Mouse (Mus musculus): Measurements from ENCODE around the gene Polr3h. TPM values are rescaled to one million over a fixed set of nuclear protein-coding genes. Genes with fewer than 3 reads are reported as not detected.

Gene Polr3h
- polyA plus RNA-seq, 1 experiment from 2014 or later, result 108 TPM

DNA sequence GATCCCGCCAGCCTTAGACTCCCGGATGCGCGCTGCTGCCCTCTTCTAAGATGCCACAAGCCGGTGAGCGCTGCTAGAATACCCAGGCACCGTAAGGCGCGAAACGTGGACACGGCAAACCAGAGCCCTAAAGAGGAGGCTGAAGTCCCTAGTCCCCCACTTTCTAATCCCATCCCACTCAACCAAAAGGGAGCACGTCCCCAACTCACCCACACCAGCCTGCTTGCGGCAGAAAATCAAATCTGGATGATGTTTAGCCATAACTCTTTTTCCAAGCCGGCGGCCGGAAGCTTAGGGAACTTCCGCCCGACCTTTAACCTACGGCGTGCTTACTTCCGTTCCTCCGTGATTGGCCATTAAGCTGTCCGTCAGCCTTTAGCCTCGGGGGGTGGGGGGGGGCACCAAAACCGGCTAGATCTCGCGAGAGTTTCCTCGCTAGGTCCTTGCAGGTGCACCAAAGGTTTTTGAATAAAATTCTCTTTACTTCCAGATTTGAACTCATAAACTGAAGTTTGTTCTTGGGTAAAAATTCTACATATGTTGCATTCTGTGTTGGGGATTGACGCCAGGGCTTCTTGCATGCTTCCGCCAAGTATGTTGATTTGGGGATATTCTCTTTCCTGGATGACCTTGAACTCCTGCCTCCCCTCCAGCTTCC lies 54.3 kb downstream of the Polr3h start, which contains the start of gene Phf5a:
TSS of gene Phf5a (minus strand) at position 308 of the 658 bp plus-strand sequence.
- DNase-seq (ENCODE audit: low spot score), result peak; percentile 97
- H3K9me3 ChIP-seq, result no peaks in the 10 kb centered on the region
- no peaks in the 10 kb centered on the region for H3K27me3 ChIP-seq (ENCODE audit: insufficient read depth, poor library complexity, severe bottlenecking)
- peaks cover 7% of the 10 kb centered on the region for H3K4me1 ChIP-seq
- peak within 1 kb of the TSS; percentile 98 for H3K27ac ChIP-seq
- peak within 1 kb of the TSS; percentile 93 for H3K4me3 ChIP-seq
- H3K36me3 ChIP-seq, result peaks cover 42% of the 10 kb centered on the region
- under 1% methylated on average over 30 of the region's 30 CpGs for WGBS

DNA sequence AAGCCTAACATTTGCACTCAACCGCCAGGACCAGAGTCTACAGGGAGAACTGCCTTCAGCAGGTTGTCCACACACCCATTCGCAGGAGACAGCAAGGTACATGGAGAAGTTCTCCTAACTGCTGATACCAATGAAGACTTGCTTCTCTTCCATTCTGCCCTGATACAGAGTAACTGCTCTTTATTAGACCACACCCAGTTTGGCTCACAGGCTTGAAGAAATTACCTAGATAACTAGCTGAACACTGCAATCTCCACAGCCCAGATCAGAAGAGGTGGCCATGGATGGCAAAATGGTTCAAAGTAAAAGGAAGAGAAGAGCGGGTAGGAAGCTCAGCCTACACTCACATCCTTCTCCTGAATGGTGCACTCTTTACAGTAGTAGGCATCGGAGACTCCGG lies 56.1 kb downstream of the Polr3h start:
- DNase-seq (ENCODE audit: low spot score), result no peak
- H3K9me3 ChIP-seq, result no peaks in the 10 kb centered on the region
- no peak overlapping the region for H3K4me3 ChIP-seq
- H3K27ac ChIP-seq, result no peak overlapping the region
- WGBS, result 96% methylated on average over 5 of the region's 5 CpGs
- no peaks in the 10 kb centered on the region for H3K27me3 ChIP-seq (ENCODE audit: insufficient read depth, poor library complexity, severe bottlenecking)
- peaks cover 59% of the 10 kb centered on the region for H3K36me3 ChIP-seq
- peaks cover 7% of the 10 kb centered on the region for H3K4me1 ChIP-seq

DNA sequence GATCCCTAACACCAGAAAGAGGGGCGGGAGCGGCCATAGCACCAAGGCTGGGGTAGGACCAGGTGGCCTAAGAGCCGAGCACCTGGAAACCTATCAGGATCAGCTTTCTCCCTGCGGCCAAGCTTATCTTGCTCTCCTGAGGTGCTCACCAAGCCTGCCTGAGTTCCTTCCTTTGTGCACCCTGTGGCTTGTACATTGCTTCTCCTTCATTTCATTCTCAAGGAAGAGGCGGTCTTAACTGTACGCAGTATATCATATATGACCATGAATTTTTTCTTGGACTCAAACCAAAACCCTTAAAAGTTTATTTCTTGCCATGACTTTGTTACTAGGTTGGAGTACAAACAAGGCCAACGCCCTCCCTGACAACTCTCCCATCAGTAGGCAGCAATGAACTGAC lies 61.8 kb downstream of the Polr3h start:
- Histone ChIP-seq H3K9me3 (no peaks in the 10 kb centered on the region), H3K27ac (no peak overlapping the region), H3K36me3 (peaks cover 54% of the 10 kb centered on the region), H3K4me3 (no peak overlapping the region), H3K27me3 (ENCODE audit: insufficient read depth, poor library complexity, severe bottlenecking) (no peaks in the 10 kb centered on the region), H3K4me1 (peaks cover 6% of the 10 kb centered on the region; the same call in 1 of the 2 replicates)
- 84% methylated on average over 7 of the region's 7 CpGs for WGBS
- DNase-seq (ENCODE audit: low spot score), result no peak

DNA sequence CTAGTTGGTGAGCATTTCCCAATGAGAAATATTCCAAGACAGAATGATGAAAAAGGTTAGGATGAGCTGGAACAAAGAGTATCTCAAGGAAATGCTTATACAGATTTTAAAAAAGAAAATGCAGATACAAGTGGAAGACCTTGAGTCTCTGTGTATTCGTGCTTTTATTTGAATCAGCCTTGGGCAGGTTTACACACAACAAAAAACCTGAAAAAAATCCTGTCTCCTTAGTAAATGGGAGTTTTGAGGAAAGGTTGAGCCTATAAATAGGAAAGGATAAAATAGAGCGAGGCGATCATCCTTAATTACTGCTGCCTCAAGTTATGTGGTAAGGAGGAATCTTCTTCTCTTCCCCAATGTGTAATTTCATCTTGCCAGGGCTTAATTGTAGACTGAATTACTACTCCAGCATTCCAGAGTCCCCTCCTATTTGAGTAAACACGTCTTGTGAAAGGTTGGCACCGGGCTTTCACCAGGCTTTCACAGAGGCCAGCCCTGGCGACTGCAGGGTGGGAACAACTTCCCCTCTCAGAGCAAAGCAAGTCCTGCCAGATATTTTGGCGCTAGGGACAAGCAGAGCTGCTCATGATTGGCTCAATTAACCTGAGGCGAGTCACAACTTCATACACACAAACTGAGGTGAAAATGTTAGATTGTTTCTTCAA lies 65.4 kb downstream of the Polr3h start:
- Histone ChIP-seq H3K4me3 (peak overlapping the region; percentile 88), H3K4me1 (peaks cover 12% of the 10 kb centered on the region), H3K27me3 (ENCODE audit: insufficient read depth, poor library complexity, severe bottlenecking) (no peaks in the 10 kb centered on the region), H3K36me3 (peaks cover 18% of the 10 kb centered on the region), H3K27ac (peak overlapping the region; percentile 95), H3K9me3 (no peaks in the 10 kb centered on the region)
- WGBS, result 42% methylated on average over 8 of the region's 8 CpGs
- DNase-seq (ENCODE audit: low spot score), result no peak

DNA sequence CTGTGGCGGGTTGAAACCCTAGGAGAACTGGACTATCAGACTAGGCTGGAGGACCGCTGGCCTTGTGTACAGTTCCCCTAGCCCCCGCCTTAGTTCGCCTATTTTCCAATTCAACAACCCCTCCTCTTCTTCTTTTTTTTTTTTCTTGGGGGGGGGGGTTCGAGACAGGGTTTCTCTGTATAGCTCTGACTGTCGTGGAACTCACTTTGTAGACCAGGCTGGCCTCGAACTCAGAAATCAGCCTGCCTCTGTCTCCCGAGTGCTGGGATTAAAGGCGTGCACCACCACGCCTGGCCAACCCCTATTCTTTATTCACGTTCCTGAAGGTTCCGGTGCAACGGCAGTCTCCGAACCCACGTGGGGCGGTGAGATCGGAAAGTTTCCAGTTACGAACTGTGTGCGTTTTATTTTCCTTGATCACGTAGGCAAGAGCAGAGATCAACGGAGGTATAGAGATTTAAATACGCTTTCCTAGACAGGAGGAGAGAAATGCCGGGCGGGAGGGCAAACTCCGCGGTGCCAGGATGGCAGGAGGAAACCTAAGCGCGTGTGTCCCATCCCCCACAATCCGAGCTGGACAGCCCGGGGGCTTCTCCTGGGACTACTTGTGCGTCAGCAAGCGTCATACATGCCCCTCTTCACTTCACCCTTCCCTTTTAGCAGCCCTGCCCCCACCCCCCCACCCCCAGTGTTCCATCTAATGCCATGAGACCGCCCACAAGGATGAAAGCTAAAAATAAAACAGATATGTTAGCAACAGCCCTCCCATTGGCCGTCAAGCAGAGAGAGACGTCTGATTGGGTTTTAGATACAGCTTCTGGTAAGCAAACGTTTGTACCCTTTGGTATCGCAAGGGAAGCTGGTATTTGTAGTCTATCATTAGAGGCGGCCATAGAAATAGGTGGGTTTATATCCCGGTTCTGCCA lies 66.4 kb downstream of the Polr3h start:
- Histone ChIP-seq H3K36me3 (peaks cover 10% of the 10 kb centered on the region; the same call in 1 of the 2 replicates), H3K9me3 (no peaks in the 10 kb centered on the region), H3K4me3 (peak overlapping the region; percentile 88), H3K27me3 (ENCODE audit: insufficient read depth, poor library complexity, severe bottlenecking) (no peaks in the 10 kb centered on the region), H3K4me1 (peaks cover 18% of the 10 kb centered on the region), H3K27ac (peak overlapping the region; percentile 95)
- peak; percentile 98 for DNase-seq (ENCODE audit: low spot score)
- under 1% methylated on average over 39 of the region's 39 CpGs for WGBS

DNA sequence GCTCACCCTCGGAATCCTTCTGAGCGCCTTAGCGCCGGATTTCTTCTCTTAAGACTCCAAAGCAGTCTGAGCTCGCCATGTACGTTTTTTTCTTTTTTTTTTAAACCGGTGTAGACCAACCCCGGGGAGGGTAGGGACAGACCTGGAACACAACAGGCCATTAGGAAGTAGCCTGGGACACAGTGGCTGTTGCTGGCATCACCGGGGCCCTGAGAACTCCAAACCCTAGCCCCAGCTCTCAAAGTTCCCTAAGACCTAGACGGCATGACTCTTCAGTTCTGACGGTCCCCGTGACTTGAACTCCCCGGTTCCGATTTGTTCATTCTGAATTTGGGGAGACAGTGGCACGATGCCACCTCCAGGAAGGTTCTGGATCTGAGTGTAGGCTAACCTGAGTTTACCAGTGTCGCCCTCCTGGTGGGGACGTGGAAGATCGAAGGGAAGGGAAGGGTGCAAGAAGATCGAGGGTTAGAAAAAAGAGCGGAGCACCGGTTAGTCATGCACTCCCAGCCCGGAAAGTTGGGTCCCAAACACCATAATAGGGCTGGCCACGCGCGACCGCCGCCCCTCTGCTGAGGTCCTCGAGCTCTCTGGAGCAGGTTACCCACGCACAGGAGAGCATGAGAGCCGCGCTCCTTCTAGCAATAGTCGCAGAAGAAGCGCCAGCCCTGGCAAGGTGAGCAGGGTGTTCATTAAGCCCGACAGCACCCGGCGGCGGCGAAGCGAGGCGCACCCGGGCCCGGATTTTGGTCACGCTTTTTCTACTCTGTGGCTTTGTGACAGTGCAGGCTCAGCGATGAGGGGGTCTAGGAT lies 67.3 kb downstream of the Polr3h start, which contains the start of gene Tob2:
TSS of gene Tob2 (minus strand) at position 280 of the 813 bp plus-strand sequence.
- Histone ChIP-seq H3K9me3 (no peaks in the 10 kb centered on the region), H3K4me1 (peaks cover 18% of the 10 kb centered on the region), H3K27me3 (ENCODE audit: insufficient read depth, poor library complexity, severe bottlenecking) (no peaks in the 10 kb centered on the region), H3K27ac (peak within 1 kb of the TSS; percentile 95), H3K36me3 (peaks cover 10% of the 10 kb centered on the region; the same call in 1 of the 2 replicates), H3K4me3 (peak within 1 kb of the TSS; percentile 88)
- WGBS, result under 1% methylated on average over 44 of the region's 44 CpGs
- peak; percentile 87 for DNase-seq (ENCODE audit: low spot score)

DNA sequence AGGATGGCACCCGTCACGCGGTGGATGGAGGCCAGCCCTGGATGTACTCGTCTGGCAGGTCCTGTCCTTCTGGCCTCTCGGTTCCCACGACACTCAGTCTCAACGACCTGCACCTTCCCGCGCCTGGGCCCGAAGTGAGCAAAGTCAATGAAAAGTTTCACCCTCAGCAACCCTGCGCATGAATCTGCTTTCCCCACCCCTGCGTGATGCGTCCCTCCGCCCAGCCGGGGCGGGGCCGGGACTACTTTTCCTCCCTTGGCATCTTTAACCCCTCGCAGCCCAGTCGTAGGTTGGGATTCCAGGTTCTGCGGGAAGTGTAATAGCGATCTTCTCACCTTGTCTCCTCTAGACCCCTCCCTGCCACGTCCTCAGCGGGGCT lies 67.9 kb downstream of the Polr3h start:
- peak; percentile 94 for DNase-seq (ENCODE audit: low spot score)
- WGBS, result under 1% methylated on average over 23 of the region's 23 CpGs
- Histone ChIP-seq H3K36me3 (peaks cover 15% of the 10 kb centered on the region), H3K4me3 (peak overlapping the region; percentile 88), H3K9me3 (no peaks in the 10 kb centered on the region), H3K4me1 (peaks cover 18% of the 10 kb centered on the region), H3K27me3 (ENCODE audit: insufficient read depth, poor library complexity, severe bottlenecking) (no peaks in the 10 kb centered on the region), H3K27ac (peak overlapping the region; percentile 95)

DNA sequence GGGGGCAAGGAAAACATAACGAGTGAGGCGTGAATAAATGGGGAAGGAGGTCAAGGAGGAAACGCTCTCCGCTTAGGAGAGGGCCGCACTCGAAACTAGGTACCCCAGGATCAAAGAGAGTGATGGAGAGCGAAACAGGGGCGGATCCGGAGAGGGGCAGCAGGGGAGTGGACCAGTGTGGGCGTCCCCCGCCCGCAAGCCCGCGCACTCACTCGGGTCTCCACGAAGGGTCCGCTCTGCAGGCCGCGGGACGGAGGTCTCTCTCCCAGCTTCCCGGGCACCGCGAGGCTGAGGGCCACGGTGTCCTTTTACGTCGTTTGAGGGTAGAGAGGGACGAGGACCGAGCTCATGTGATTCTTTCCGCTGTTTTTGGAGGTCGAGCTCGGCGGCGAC lies 68.3 kb downstream of the Polr3h start:
- WGBS, result 0% methylated on average over 33 of the region's 33 CpGs

DNA sequence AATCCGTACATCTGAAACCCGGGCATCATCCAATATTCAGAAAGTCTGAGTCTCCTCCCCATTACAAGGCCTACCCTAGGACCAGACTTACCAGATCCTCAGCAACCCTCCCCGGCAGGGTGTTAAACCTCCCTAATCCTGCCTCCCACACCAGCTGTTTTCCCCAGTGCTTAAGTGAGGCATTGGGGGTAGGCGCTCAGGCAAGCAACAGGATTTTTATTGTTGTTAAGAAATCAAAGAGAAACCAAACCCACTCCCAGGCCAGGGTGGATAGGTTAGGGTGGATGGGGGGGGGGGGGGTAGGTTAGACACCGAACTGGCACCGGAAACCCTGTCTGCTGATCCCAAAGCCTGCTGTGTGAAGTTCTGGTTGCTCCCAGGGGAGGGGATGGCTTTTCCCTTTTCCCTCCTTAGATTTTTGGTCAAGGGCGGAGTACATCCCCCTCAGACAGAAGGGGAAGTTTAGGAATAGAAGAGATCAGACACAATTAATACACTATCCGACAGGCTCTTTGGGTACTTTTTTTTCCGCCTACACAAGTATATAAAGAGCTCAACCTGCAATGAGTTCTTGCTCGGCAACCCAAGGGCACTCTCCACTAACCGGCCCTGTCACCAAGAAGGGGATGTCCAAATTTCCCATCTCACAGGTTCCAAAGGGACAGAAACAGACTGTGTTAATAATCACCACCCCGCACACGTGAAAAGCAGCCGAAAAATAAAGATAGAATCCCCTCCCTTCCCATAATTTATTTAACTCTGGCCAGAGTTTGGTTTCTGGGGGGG lies 68.9 kb downstream of the Polr3h start:
- H3K4me3 ChIP-seq, result peak overlapping the region; percentile 88
- 2% methylated on average over 14 of the region's 14 CpGs for WGBS
- peaks cover 20% of the 10 kb centered on the region for H3K4me1 ChIP-seq
- H3K27me3 ChIP-seq (ENCODE audit: insufficient read depth, poor library complexity, severe bottlenecking), result no peaks in the 10 kb centered on the region
- H3K36me3 ChIP-seq, result peaks cover 25% of the 10 kb centered on the region
- peak overlapping the region; percentile 95 for H3K27ac ChIP-seq
- H3K9me3 ChIP-seq, result no peaks in the 10 kb centered on the region
- DNase-seq (ENCODE audit: low spot score), result no peak

More for the DNA sequence above, 68.3 kb downstream of the Polr3h start:
- no peaks in the 10 kb centered on the region for H3K27me3 ChIP-seq (ENCODE audit: insufficient read depth, poor library complexity, severe bottlenecking)
- no peaks in the 10 kb centered on the region for H3K9me3 ChIP-seq
- peak overlapping the region; percentile 95 for H3K27ac ChIP-seq
- H3K36me3 ChIP-seq, result peaks cover 19% of the 10 kb centered on the region
- peaks cover 18% of the 10 kb centered on the region for H3K4me1 ChIP-seq
- H3K4me3 ChIP-seq, result peak overlapping the region; percentile 88
- DNase-seq (ENCODE audit: low spot score), result peak; percentile 84

DNA sequence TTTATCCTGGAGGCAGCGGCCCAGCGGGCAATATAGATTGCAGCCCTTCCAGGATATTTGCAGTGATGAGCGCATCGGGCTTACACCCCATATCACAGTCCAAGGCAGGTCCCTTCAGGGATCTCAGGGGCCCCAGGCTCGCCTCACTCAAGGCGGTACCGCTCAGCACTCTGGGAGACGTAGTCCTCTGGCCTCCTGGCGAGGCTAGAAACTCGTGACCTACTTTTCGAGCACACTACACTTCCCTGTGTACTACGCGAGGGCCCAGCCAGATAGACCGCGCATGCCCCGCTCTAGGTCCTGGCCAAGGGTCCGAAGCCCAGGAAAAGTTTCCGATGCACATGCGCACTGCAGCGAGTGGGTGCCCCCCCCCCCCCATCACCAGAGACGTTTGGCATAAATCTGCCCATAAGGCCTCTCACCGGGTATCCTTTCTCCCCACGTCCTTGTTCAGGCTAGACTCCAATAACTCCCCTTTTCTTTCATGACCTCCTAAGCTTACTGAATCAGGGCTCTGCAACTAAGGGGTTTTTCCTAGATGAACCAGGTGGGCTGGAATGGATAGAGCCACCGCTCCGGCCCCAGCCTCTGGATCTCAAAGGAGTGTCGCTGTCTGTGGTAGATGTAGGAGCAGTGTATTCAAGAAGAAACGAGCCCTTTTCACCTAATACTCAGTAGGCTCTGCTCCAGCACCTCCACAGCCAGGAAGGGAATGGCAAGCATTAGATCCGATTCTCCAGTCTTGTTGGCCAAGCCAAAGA lies 69.8 kb downstream of the Polr3h start:
- Histone ChIP-seq H3K27me3 (ENCODE audit: insufficient read depth, poor library complexity, severe bottlenecking) (no peaks in the 10 kb centered on the region), H3K4me3 (peak overlapping the region; percentile 88), H3K36me3 (peaks cover 34% of the 10 kb centered on the region), H3K9me3 (no peaks in the 10 kb centered on the region), H3K4me1 (peaks cover 20% of the 10 kb centered on the region), H3K27ac (peak overlapping the region; percentile 95)
- peak; percentile 96 for DNase-seq (ENCODE audit: low spot score)
- WGBS, result 1% methylated on average over 28 of the region's 28 CpGs

DNA sequence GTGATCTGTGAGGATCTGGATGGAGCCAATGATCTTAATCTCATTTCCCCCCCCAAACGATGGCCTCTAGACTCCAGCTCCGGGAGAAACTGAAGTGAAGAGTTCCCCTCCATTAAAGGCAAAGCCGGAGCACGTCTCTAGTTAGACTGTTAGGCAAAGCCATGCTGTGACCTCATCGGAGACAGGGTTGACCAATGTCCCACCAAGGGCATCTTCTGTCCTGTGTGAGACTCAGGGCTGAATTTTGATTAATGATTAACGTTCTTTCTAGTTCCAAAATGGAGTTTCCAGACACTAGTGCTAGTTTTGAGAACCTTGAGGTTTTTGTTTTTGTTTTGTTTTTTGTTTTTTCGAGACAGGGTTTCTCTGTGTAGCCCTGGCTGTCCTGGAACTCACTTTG lies 73.0 kb downstream of the Polr3h start:
- no peak overlapping the region for H3K27ac ChIP-seq
- H3K9me3 ChIP-seq, result no peaks in the 10 kb centered on the region
- no peak overlapping the region for H3K4me3 ChIP-seq
- H3K27me3 ChIP-seq (ENCODE audit: insufficient read depth, poor library complexity, severe bottlenecking), result no peaks in the 10 kb centered on the region
- WGBS, result 85% methylated on average over 7 of the region's 7 CpGs
- peaks cover 25% of the 10 kb centered on the region for H3K4me1 ChIP-seq
- peaks cover 58% of the 10 kb centered on the region for H3K36me3 ChIP-seq
- DNase-seq (ENCODE audit: low spot score), result no peak
